Mouse (Mus musculus) hindbrain, embryonic 14.5 days (tissue): ENCODE measurements at regions not wholly inside any gene's neighbourhood (a gene's known extent, or its start where the extent isn't known, plus 50 kb on each side); places are given as distances from the start of the nearest gene placed in this dataset.
A peak's percentile ranks its signal among the peaks of the same experiment; 100 is the strongest.

Experiments used
- ATAC-seq: fragments of 200-750 bp; cut with Nextera tagmentation; 2 replicates; pipeline ENCODE4 v1.8.0; 2017; ENCODE audit warnings: moderate number of reproducible peaks, mild to moderate bottlenecking, moderate TSS enrichment, moderate library complexity; ENCODE audit not compliant: low FRiP score
- DNase-seq: peaks from one replicate; pipeline ENCODE4 v3.0.0-alpha.2; 2015; ENCODE audit warnings: low spot score
- H3K27ac ChIP-seq: fragments of 300-500 bp; sonication (generic); 2 replicates; pipeline ENCODE4 v1.5.1; 2014; ENCODE audit warnings: mild to moderate bottlenecking, moderate library complexity
- H3K27me3 ChIP-seq: fragments of 300-500 bp; sonication (generic); 2 replicates; pipeline ENCODE4 v1.6.1; 2014; ENCODE audit warnings: mild to moderate bottlenecking, low read length, mixed read lengths; ENCODE audit not compliant: control insufficient read depth, insufficient read depth
- H3K36me3 ChIP-seq: fragments of 300-500 bp; sonication (generic); replicated peaks from 2 replicates; pipeline ENCODE4 v1.6.1; 2014; ENCODE audit not compliant: control insufficient read depth, insufficient read depth
- H3K4me1 ChIP-seq: fragments of 300-500 bp; sonication (generic); replicated peaks from 2 replicates; pipeline ENCODE4 v1.6.1; 2014; ENCODE audit warnings: antibody characterized with exemption, low read length, mixed read lengths; ENCODE audit not compliant: control insufficient read depth, insufficient read depth
- H3K4me2 ChIP-seq: fragments of 300-500 bp; sonication (generic); replicated peaks from 2 replicates; pipeline ENCODE4 v1.6.1; 2014; ENCODE audit warnings: mild to moderate bottlenecking, moderate library complexity
- H3K4me3 ChIP-seq: fragments of 300-500 bp; sonication (generic); replicated peaks from 2 replicates; pipeline ENCODE4 v1.5.1; 2014; ENCODE audit warnings: mild to moderate bottlenecking, low read length
- H3K9ac ChIP-seq: fragments of 300-500 bp; sonication (generic); 2 replicates; pipeline ENCODE4 v1.6.1; 2014
- H3K9me3 ChIP-seq: fragments of 300-500 bp; sonication (generic); 2 replicates; pipeline ENCODE4 v1.6.1; 2016; ENCODE audit warnings: low read length; ENCODE audit not compliant: control insufficient read depth
- WGBS: fragments of 180-500 bp; shearing (Covaris S2); extraction: QIAGEN DNeasy Blood & Tissue Kit; methylation state at CpG from one replicate; pipeline ENCODE4 v1.1.7; 2014; 5-methylcytosine and 5-hydroxymethylcytosine counted together

DNA sequence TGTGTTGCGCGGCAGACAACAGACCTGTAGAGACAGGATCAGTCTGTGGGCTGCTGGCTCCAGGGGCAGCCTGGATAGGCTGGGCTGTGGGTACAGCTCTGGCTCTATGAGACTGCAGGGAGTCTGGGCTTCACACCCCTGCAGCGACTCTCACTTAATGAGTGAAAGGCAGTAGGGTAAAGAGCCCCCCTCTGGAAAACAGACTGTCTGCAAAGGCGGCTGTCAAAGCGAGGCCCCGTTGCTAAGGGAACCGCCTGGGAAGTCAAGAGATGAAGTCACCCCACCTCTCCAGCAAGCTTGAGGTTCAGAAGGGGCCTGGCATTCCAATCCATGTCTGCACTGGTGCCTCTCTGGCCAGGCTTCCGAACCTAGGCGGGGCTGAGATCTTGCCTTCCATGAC is 139.7 kb upstream of the Mvb12b start:
- peak overlapping the region; percentile 16; the same call in 1 of the 2 replicates for H3K27ac ChIP-seq
- H3K36me3 ChIP-seq: no peaks in the 10 kb centered on the region
- no peaks in the 10 kb centered on the region for H3K27me3 ChIP-seq
- H3K9ac ChIP-seq: no peak overlapping the region
- no peak overlapping the region for H3K4me3 ChIP-seq
- peak; percentile 67 for ATAC-seq
- peaks cover 30% of the 10 kb centered on the region for H3K4me1 ChIP-seq
- WGBS: 19% methylated on average over 9 of the region's 9 CpGs
- no peaks in the 10 kb centered on the region for H3K9me3 ChIP-seq
- H3K4me2 ChIP-seq: no peak overlapping the region
- peak; percentile 43 for DNase-seq

DNA sequence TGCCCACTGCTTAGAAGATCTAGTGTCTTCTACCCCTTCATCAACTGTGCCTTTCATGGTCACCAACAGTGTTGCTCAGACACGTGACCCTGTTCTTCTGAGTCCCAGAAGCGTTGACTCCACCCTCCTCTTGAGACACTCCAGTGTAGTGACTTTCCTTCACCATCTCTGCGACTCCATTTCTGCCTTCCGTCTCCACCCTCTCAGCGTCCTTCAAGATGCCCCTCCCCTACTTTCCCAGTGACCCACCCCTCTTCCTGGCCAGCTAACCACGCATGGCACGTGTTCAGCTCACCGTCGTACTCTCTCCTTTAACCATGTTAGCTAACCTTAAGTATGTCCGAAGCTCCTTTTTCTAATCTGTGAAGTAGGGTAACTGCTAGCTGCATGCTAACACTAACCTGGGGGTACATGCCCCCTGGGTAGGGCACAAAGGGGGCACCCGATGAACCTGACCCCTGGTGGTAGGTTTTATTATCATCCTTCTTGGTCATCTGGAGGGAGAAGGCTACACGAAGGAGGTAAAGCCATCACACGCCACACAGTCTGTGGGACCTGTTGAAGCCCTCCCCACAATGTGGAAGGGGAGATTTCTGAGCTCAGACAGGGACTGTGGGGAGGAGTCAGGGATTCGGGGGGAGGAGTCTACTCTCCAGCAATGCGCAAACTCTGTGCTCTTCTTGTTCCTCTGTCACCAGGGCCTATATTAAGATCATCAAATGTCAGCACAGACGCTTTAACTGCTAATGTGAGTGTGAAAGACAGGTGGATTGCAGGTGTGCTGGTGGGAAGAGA is 139.0 kb upstream of the Mvb12b start:
- ATAC-seq (no peak; the same call in 1 of the 2 replicates), DNase-seq (no peak)
- H3K4me2 ChIP-seq: no peak overlapping the region

DNA sequence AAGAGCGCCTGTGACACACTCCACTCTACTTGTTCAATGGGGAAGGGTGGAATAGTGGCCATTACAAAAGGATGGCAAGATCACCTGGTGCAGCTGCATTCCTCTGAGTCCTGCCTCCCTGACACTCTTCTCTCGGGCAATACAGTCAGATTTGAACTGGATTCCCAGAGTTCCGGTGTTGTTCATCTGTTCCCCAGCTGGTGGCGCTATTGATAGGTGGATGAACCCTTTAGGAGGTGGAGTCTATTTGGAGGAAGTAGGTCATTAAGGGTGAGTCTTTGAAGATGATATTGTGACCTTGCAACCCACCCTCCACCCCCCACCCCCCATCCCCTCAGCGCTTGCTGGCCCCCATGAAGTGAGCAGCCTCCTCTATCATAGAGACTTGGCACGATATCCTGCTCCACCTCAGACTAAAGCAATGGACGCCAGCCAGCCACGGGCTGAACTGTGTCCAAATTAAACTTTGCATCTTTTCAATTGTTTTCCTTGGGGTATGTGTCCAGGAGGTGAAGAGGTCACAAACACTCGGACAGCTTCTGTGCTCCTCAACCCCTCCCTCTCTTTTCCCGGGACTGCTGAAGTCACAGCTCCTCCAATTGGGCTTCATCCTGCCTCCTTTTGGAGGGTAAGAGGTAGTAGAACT is 138.1 kb upstream of the Mvb12b start:
- ATAC-seq (no peak), DNase-seq (no peak)
- no peak overlapping the region for H3K4me3 ChIP-seq
- H3K9me3 ChIP-seq: 0 out of 2 replicates have a peak, but pooled peaks cover 4% of the 10 kb centered on the region
- H3K4me2 ChIP-seq: no peak overlapping the region
- H3K27me3 ChIP-seq: no peaks in the 10 kb centered on the region
- H3K9ac ChIP-seq: no peak overlapping the region
- H3K4me1 ChIP-seq: peaks cover 14% of the 10 kb centered on the region
- H3K27ac ChIP-seq: no peak overlapping the region
- H3K36me3 ChIP-seq: no peaks in the 10 kb centered on the region
- WGBS: 50% methylated on average over 10 of the region's 10 CpGs

More for the DNA sequence above, 139.0 kb upstream of the Mvb12b start:
- 79% methylated on average over 16 of the region's 16 CpGs for WGBS
- Histone ChIP-seq H3K27ac (peak overlapping the region; percentile 16; the same call in 1 of the 2 replicates), H3K27me3 (no peaks in the 10 kb centered on the region), H3K9ac (no peak overlapping the region), H3K9me3 (0 out of 2 replicates have a peak, but pooled peaks cover 3% of the 10 kb centered on the region), H3K4me1 (peaks cover 23% of the 10 kb centered on the region), H3K36me3 (no peaks in the 10 kb centered on the region), H3K4me3 (no peak overlapping the region)

DNA sequence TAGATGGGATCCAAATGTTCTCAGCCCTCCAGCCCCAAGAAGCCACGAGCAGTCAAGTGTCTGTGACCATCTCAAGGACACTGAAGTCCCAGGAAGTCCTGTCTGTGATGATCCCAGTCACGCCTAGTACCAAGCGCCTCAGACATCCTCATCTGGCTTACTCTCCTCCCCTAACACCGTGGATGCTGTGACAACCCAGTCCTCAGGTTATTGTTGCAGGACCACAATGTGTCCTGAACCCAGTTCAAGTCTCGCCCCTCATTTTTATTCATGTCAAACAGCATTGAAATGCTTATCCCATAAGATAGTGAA is 129.4 kb upstream of the Mvb12b start:
- H3K4me2 ChIP-seq: no peak overlapping the region
- WGBS: 57% methylated on average over 5 of the region's 5 CpGs

DNA sequence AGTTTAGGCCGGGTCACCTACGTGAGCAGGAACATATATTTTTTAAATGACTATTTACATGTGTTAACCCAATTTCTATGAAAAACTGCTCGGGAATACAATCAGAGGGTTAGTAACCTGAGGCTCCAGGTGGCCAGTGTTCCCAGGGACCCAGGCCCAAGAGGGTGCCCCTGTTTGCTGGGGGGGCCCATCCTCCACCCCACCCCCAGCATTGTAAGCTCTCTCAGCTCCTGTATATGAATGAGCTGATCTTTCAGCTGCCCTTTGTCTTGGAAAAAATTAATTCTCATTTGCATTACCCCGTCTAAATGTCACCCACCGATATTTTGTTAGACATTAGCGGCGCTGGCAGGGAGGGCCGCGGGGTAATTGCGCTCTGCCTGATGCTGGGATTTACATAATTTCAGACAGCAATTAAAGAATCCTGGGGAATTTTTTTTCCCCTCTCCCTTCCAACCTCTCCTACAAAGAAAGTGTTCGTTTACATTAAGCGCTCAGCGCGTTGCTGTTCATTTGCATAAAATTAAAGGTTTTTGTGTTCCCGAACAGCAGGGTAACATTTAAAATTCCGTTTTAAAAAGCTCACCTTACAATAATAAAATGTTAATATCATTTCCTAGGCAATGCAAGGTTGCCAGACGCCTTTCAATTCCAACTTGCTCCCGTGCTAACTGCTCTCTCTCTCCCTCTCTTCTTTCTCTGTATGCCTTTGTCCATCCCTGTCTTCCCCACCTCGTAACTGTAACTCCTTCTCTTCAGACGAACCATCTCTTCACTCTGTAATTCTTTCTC is 128.8 kb upstream of the Mvb12b start:
- H3K9ac ChIP-seq: peak overlapping the region; percentile 39; the same call in 1 of the 2 replicates
- H3K9me3 ChIP-seq: no peaks in the 10 kb centered on the region
- H3K36me3 ChIP-seq: no peaks in the 10 kb centered on the region
- ATAC-seq: peak; percentile 40; the same call in 1 of the 2 replicates
- no peak overlapping the region for H3K4me3 ChIP-seq
- WGBS: 19% methylated on average over 20 of the region's 20 CpGs
- H3K4me1 ChIP-seq: peaks cover 18% of the 10 kb centered on the region
- H3K27me3 ChIP-seq: no peaks in the 10 kb centered on the region
- H3K27ac ChIP-seq: peak overlapping the region; percentile 77
- peak; percentile 58 for DNase-seq
- peak overlapping the region; percentile 24; the same call in 1 of the 2 replicates for H3K4me2 ChIP-seq

More for the DNA sequence above, 129.4 kb upstream of the Mvb12b start:
- Histone ChIP-seq H3K4me1 (peaks cover 18% of the 10 kb centered on the region), H3K27ac (peak overlapping the region; percentile 77), H3K4me3 (no peak overlapping the region), H3K9me3 (0 out of 2 replicates have a peak, but pooled peaks cover 4% of the 10 kb centered on the region), H3K9ac (no peak overlapping the region), H3K36me3 (no peaks in the 10 kb centered on the region), H3K27me3 (no peaks in the 10 kb centered on the region)
- DNase-seq: no peak
- ATAC-seq: no peak

DNA sequence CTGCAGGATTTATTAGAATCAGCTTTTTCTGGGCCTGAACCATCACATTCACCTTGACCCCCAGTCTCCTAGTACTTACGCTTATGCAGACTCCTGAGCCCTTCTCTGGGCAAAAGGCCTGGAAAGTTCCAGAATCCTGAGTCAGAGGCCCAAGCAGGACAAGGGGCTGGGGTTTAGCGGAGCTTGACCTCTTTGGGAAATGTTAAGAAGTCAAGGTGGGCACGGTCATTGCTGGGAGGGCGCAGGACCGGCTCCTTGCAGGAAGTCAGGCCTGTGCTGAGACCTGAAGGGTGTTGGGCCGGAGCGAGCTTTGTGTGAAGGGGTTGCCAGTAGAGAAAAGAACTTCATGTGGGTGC is 127.9 kb upstream of the Mvb12b start:
- Histone ChIP-seq H3K4me1 (peaks cover 18% of the 10 kb centered on the region), H3K9me3 (no peaks in the 10 kb centered on the region), H3K9ac (no peak overlapping the region), H3K4me3 (no peak overlapping the region), H3K27ac (0 out of 2 replicates have a peak overlapping the region, but pooled peaks have one; percentile 3), H3K36me3 (no peaks in the 10 kb centered on the region), H3K27me3 (no peaks in the 10 kb centered on the region), H3K4me2 (no peak overlapping the region)
- ATAC-seq: no peak
- 89% methylated on average over 7 of the region's 7 CpGs for WGBS
- DNase-seq: no peak

DNA sequence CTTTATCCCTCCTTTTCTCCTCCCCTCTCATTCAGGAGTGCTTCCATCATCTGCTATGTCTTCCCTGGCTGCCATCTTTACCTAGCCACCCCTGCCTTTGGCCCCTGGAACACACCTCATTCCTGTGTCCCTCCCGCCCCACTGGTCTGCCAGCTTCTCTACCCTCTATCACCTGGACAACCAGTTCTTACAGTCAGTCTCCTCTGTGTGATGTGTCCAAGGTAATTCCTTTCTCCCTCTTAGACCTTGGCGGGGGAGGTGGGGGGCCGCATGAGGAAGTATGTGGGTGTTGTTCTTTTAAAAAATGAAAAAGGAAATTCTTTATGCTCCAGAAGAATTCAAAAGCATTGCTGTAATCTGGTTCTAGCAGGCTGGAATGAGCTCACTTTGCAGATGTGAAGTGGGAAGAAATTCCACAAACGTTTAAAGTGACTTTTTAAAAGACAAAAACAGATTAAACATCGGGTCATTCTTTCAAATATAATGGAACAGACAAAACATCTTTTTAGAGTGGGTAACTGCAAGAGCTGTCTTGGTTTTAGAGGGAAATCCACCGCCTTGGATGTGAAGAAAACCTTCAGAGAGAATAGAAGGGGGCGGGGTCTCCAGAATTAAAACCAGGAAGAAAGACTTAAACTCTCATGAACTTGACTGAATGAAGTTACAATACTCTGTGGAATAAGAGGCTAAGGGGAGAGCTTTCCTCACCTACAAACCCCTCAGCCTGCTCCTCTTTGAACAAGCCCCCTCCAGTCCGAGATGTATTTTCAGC is 127.3 kb upstream of the Mvb12b start:
- WGBS: 71% methylated on average over 8 of the region's 8 CpGs
- H3K4me1 ChIP-seq: peaks cover 18% of the 10 kb centered on the region
- peak overlapping the region; percentile 32; the same call in 1 of the 2 replicates for H3K27ac ChIP-seq
- no peaks in the 10 kb centered on the region for H3K36me3 ChIP-seq
- no peak overlapping the region for H3K9ac ChIP-seq
- DNase-seq (no peak), ATAC-seq (no peak)
- no peak overlapping the region for H3K4me3 ChIP-seq
- H3K27me3 ChIP-seq: no peaks in the 10 kb centered on the region
- no peak overlapping the region for H3K4me2 ChIP-seq
- no peaks in the 10 kb centered on the region for H3K9me3 ChIP-seq

DNA sequence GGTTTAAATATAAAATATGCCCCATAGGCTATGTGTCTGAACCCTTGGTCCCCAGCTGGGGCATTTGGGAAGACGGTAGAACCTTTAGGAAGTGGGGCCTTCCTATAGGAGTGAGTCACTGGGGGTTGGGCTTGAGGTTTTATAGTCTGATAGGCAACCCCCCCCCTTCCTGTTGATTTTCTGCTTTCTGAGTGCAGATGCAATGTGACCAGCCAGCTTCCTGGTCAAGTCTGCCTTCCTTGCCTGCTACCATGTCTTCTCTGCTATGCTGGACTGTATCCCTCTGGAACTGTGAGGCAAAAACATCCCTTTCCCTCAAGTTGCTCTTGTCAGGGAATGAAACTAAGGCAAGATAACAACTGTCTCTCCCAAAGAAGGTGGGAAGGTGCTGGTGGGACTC is 122.4 kb upstream of the Mvb12b start:
- Histone ChIP-seq H3K27ac (no peak overlapping the region), H3K27me3 (no peaks in the 10 kb centered on the region)
- ATAC-seq: no peak

More for the DNA sequence above, 122.4 kb upstream of the Mvb12b start:
- H3K4me2 ChIP-seq: no peak overlapping the region
- no peak overlapping the region for H3K9ac ChIP-seq
- no peak for DNase-seq
- H3K4me3 ChIP-seq: no peak overlapping the region
- H3K9me3 ChIP-seq: no peaks in the 10 kb centered on the region
- 83% methylated on average over 1 of the region's 1 CpGs for WGBS
- 0 out of 2 replicates have a peak, but pooled peaks cover 4% of the 10 kb centered on the region for H3K4me1 ChIP-seq
- H3K36me3 ChIP-seq: no peaks in the 10 kb centered on the region
